Mouse (Mus musculus) urinary bladder, adult 2 months (tissue): ENCODE measurements around the gene Mttp. TPM values are rescaled to one million over a fixed set of nuclear protein-coding genes. Genes with fewer than 3 reads are reported as not detected.
"Not testable (repeated sequence)": the region's sequence is repeated elsewhere in the genome, so short reads cannot be mapped to it uniquely, and the experiment has no call there.

Experiments used
- DNase-seq: peaks from one replicate; pipeline ENCODE4 v3.0.0; 2022; ENCODE audit warnings: low spot score
- polyA plus RNA-seq: library from polyadenylated mRNA; depleted of rRNA; stranded (reverse); fragments of >200 nt; gene quantifications from 2 replicates; pipeline ENCODE4 v1.2.3, GENCODE M21; 2012; rRNA removed

The Mttp gene
- 4.8 and 5.0 TPM in 2 replicates for polyA plus RNA-seq

DNA sequence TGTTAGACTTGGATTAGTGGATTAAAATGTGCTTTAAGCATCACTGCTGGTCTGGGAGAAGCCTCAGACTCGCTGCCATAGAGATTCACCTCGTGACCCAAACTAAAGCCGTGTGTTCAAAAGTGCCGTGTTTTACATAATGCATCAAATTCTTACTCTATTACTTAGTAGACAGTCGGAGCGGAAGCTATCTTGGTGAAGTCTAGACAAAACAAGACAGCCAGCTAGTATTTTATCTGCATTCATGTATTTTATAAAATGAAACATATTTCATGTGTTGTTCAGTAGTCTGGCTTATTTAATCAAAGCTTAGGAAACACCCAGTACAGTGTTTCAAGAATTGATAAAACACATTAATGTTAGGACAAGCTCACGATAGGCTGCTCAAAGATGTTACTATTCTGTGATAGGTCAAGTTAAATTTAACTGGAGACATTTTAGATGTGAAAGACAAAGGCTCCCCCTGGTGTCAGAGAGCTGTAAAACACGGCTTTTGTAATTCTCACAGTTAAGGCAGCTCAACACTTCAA is at the start of gene Mttp:
Mttp (minus strand) TSS at position 327 of the 530 bp plus-strand sequence.
- DNase-seq, result no peak

- DNase-seq, result no peak
Observed at GRCm38 (mm10) chr3:138193683-138194302, 49.0 kb upstream of the Mttp start, which contains the start of gene 4930579F01Rik. 4930579F01Rik (minus strand) TSS chr3:138193825.

GRCm38 (mm10) chr3:138192260-138192659 is 47.5 kb upstream of the Mttp start:
- no peak for DNase-seq

GRCm38 (mm10) chr3:138185995-138186930 is 41.5 kb upstream of the Mttp start:
- no peak for DNase-seq

DNA sequence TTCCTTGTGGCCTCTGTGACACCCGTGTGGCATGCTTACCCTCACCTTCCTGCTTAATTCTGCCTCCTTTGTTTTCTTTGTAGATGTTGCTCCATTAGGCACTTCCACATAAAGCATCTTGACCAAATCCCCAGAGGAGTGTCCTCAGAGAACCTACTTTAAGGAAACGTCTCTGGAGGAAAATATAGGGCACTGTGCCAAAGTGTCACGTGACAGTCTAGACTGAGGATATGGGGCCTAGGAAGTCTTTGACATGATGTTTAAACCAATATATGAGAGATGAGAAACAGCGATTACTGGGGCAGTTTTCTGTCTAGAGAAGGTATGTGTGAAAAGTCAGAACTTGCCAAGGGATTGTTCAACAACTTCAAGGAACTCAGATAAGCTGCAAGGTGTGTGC is 40.5 kb upstream of the Mttp start:
- DNase-seq, result no peak

DNA sequence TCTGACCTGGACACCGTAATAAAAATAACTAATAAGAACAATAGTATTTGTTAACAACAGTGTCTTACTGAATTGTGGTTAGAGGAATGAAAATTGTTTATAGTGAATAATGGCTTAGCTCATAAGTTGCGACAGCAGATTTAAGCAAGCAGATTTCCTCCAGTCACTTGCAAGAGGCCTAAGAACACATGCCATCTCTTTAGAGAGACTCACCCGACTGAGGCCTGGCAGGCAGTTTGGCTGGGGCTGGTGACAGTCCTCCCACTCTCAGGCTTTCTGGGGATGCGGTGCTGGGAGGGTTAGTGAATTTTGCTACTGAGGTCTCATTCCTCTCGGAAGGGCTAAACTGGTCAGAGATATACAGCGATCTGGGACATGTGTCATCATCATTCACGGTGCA is 38.6 kb upstream of the Mttp start:
- DNase-seq, result no peak

GRCm38 (mm10) chr3:138182019-138182418 is 37.3 kb upstream of the Mttp start:
- no peak for DNase-seq

- DNase-seq, result no peak
Observed at GRCm38 (mm10) chr3:138175551-138175950, 30.8 kb upstream of the Mttp start.

- DNase-seq, result no peak
Observed at GRCm38 (mm10) chr3:138173291-138173690, 28.5 kb upstream of the Mttp start.

DNA sequence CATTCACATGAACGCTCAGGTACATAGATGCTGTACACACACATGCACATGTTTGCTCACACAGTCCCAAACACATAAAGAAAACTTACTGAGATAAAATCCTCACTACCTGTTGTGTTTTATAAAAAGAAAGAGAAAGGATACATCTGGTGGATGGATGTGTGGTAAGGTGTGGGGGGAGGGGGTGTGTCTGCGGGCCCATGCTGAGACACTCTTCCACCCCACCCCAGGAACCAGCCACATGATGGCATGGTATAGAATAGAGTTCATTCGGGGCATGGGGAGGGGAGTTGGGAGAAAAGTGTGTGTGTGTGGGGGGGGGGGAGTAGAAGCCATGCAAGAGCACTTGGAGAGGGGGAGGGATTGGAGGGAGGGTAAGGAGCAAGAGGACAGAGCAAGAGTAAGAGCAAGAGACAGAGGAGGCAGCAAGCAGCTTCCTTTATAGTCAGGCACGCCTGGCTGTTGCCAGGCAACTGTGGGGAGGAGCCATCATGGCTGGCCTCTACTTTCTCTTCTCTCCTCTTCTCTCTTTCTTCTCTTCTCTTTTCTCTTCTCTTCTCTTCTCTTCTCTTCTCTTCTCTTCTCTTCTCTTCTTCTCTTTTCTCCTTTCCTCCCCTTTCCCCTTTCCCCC is 17.9 kb upstream of the Mttp start:
- DNase-seq, result no peak

GRCm38 (mm10) chr3:138161623-138162022 is 16.9 kb upstream of the Mttp start:
- no peak for DNase-seq

GRCm38 (mm10) chr3:138156651-138157050 is 11.9 kb upstream of the Mttp start:
- DNase-seq, result no peak

GRCm38 (mm10) chr3:138155062-138155461 is 10.3 kb upstream of the Mttp start:
- no peak for DNase-seq

DNA sequence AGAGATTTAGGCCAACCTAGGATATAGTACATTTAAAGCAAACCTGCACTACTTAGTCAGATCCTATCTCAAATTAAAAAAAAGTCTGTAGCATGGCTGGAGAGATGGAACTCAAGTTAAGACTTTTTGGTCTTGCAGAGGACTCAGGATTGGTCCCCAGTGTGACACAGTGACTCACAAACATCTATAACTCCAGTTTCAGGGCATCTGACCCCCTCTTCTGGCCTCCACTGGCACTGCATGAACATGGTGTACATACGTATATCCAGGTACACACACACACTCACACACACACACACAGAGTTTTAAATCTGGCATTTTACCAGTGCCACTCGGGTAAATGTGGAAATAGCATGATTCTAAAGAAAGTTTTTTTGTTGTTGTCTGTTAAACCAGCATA is 4.0 kb upstream of the Mttp start:
- no peak for DNase-seq

GRCm38 (mm10) chr3:138144060-138144641 is 617 bp downstream of the Mttp start:
- no peak for DNase-seq

DNA sequence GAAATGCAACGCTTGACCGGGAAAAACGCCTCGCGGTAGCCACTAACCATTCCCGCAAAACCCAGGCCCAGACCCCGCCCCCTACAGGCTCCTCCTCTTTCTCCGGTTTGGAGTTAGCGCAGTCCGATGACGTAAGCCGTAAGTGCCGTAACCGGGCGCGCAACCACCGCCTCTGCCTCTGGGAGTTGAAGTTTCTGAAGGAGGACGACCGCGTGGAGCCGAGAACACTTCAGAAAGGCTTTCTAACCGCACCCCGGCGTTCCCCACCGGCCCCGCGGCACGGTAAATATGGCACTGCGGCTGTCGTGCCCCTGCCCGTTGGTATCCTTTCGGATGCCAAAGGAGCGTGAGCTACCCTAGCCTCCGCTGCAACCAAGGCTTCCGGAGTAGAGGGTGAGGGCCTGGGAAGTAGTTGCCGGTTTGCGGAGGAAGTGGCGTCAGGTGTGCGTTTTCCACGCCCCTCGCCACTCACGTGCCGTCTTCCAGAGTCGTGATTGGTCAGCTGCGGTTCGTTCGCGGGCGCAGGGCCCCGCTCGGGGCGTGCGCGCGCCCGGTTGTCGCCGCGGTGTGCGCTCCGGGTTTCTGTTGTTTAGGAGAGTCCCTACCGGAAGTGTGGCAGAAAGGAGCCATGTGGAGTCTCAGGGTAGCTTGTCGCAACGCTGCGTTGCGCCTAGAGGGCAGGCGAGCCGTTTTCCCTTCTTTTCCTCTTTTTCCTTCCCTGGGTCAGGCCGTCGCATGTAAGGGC is 1.3 kb downstream of the Mttp start, which contains the start of gene Trmt10a:
Trmt10a (plus strand) TSS at position 134 of the 745 bp plus-strand sequence.
- DNase-seq, result peak; percentile 93

DNA sequence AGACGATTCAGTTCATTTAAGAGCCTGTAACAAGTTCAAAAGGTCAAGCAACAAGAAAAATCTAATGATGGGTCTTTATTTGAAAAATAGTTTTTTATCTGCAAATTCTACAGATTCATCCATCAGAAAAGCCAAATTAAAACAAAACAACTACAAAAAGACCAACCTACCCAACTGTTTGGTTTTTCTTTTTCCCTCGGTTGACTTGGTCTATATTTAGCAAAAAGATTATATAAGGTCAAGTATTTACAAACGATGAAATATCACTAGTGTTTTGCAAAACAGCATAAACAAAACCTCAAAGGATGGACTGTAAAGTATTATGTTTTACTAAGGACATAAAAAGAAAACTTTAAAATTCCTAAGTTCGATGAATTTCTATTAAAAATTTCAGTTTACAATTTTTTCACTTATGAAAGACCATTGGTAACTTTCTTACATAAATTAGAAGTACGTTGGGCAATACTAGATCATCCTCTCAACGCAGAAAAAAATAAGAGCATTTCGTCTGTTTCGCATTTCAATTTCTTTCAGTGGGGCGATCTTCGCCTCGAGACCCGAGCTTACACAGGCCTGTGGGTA is 1.9 kb downstream of the Mttp start:
- no peak for DNase-seq

- no peak for DNase-seq
Observed at GRCm38 (mm10) chr3:138142052-138142732, 2.6 kb downstream of the Mttp start.

- DNase-seq, result no peak
Observed at GRCm38 (mm10) chr3:138139663-138140062, 5.1 kb downstream of the Mttp start.

DNA sequence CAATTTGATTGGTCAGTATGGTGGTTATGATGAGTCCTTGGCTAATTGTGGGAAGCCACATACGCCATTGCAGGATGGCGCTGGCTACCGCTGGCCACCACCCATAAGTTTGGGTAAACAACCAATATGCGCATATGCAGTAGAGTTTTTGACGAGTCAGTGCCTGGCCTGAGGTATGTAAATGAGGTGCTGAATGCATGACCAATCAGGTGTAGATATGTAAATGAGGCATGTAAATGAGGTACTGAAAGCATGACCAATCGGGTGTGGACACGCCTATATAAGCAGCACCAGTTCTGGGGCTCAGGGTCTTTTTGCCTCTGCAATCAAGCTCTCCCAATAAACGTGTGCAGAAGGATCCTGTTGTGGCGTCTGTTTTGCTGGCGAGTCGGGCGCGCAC is 6.6 kb downstream of the Mttp start:
- DNase-seq, result not testable (repeated sequence)
